Mouse (Mus musculus): ENCODE data around the gene Snx21.

DNA sequence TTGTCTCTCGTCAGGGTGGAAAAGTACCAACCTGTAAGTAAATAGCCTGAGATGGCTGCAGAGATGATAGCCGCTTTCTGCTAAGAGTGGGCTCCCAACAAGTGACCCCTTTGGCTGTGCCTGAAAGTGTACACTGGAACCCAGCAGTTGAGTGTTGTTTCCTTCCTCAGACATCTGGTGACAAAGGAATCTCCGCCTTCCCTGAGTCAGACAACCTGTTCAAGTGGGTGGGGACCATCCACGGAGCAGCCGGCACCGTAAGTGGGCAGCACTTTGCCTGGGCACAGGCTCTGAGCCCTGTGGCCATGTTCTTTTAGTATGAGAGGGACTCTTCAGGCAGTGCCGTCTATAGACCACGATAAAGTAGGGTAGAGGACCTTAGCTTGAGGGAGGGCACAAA, 14.5 kb upstream of the Snx21 start:
- TF ChIP-seq CTCF (IDR thresholded peaks at IDR 0.05; ENCODE audit: extremely low read depth, insufficient read length, insufficient replicate concordance, low read depth, low read length): no peak
- no peak for TF ChIP-seq POLR2A (IDR thresholded peaks at IDR 0.05; ENCODE audit: low read depth, low read length)
